Mouse (Mus musculus): ENCODE measurements around the gene Cpne1. TPM values are rescaled to one million over a fixed set of nuclear protein-coding genes. Genes with fewer than 3 reads are reported as not detected.
A peak's percentile ranks its signal among the peaks of the same experiment; 100 is the strongest.

Cpne1 gene
- polyA plus RNA-seq, 1 experiment from 2014 or later: 34.0 TPM

DNA sequence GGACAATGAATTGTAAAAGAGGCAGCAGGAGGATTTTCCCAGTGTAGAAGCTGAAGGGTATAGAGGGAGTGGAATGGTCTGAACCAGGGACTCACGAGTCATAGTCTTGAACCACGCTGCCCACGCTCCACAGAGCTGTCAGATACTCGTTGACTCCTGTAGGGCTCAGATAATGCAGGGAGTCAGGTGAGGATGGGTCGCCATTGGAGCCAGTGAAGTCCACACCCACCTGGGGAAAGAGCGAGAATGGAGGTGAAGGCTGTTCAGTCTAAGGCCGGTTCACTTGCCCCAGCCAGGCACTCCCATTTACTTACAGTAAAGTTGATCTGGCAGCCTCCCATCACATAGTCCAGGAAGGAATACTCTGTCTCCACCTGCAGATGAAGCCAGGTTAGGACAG, 34.3 kb downstream of the Cpne1 start:
- no peaks in the 10 kb centered on the region for H3K9me3 ChIP-seq
- peaks cover 68% of the 10 kb centered on the region for H3K36me3 ChIP-seq
- no peaks in the 10 kb centered on the region for H3K27me3 ChIP-seq
- no peak overlapping the region for H3K4me3 ChIP-seq
- H3K4me2 ChIP-seq: no peak overlapping the region
- no peak overlapping the region for H3K27ac ChIP-seq (replicated peaks)
- 96% methylated on average over 7 of the region's 7 CpGs for WGBS
- no peak overlapping the region for H3K9ac ChIP-seq
- ATAC-seq (ENCODE audit: low read depth): no peak
- peaks cover 10% of the 10 kb centered on the region for H3K4me1 ChIP-seq (replicated peaks)

DNA sequence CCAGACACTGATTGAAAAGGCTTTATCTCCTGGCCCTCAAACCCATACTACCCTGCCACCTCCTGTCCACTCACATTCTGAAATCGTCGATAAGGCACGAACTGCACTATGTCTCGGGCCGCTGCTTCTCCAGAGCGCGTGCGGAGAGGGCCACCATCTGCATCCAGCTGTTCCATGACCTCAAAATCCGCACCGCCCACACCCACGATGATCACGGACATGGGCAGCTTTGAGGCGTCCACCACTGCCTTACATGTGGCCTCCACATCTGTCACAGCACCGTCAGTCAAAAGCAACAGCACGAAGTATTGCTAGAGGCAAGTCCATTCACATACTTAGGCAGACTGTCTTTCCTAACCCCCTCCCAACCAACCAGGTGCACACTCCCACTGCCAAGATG, 38.0 kb downstream of the Cpne1 start:
- peaks cover 99% of the 10 kb centered on the region for H3K36me3 ChIP-seq
- no peaks in the 10 kb centered on the region for H3K27me3 ChIP-seq
- no peak overlapping the region for H3K9ac ChIP-seq
- no peak for ATAC-seq (ENCODE audit: low read depth)
- H3K27ac ChIP-seq (replicated peaks): no peak overlapping the region
- no peak overlapping the region for H3K4me2 ChIP-seq
- H3K9me3 ChIP-seq: no peaks in the 10 kb centered on the region
- 95% methylated on average over 15 of the region's 15 CpGs for WGBS
- no peak overlapping the region for H3K4me3 ChIP-seq
- H3K4me1 ChIP-seq (replicated peaks): no peaks in the 10 kb centered on the region

DNA sequence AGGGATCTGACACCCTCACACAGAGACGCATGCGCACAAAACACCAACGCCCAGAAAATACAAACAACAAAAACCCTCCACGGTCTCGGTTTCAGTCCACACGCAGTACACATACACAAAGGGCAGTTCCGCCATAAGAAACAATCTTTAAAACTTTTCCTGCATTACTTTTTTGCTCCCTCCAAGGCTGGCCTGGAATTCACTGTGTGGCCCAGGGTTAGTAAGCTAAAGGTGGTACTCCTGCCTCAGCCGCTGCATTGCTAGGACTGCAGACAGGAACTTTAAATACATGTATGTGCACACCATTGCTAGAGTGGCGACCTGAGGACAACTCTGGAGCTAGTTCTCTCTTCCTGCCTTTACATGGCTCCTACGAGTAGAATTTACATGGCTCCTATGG, 40.5 kb downstream of the Cpne1 start:
- Histone ChIP-seq H3K27me3 (no peaks in the 10 kb centered on the region), H3K9me3 (no peaks in the 10 kb centered on the region), H3K4me3 (no peak overlapping the region), H3K9ac (no peak overlapping the region), H3K27ac (replicated peaks) (no peak overlapping the region), H3K4me1 (replicated peaks) (peaks cover 7% of the 10 kb centered on the region), H3K4me2 (no peak overlapping the region), H3K36me3 (peaks cover 83% of the 10 kb centered on the region)
- no peak for ATAC-seq (ENCODE audit: low read depth)
- 97% methylated on average over 10 of the region's 10 CpGs for WGBS

DNA sequence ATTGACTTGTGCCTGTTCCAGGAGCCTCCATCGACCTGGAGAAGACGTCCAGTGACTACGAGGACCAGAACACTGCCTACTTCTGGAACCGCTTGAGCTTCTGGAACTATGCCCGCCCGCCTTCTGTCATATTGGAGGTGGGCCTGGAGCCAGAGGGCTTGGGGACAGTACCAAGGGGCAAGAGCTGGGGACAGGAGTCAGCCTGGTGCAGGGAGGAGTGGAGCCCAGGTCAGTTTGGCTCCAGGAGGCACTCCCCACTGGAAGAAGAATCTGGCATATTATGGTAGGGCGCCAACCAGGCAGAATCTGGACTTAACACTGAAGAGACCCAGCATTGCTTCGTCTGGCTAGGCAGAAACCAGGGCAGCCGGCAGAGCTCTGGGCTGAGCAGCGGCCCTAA, 43.8 kb downstream of the Cpne1 start:
- Histone ChIP-seq H3K9me3 (no peaks in the 10 kb centered on the region), H3K36me3 (peaks cover 50% of the 10 kb centered on the region), H3K4me2 (no peak overlapping the region), H3K9ac (no peak overlapping the region), H3K27me3 (no peaks in the 10 kb centered on the region), H3K27ac (replicated peaks) (no peak overlapping the region), H3K4me1 (replicated peaks) (peaks cover 15% of the 10 kb centered on the region), H3K4me3 (no peak overlapping the region)
- no peak for ATAC-seq (ENCODE audit: low read depth)
- WGBS: 90% methylated on average over 10 of the region's 10 CpGs

DNA sequence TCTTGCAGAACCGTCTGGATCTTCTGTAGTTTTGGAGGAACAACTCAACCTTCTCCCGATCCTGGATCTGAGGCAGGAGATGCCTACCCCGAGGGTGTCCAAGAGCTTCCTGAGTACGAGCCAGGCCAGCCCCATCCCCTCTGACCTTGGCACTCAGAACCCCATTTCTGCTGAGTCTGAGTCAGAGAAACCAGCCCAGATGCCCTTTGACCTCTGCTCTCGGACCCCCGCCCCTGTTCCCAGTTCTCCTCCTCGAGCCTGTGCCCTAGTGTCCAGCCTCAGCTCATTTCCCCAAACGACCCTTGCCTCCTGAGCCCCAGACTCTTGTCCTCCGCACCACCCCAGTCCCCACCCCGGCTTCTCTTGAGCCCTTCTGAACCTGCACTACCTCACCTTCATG, 45.6 kb downstream of the Cpne1 start:
- ATAC-seq (ENCODE audit: low read depth): peak; percentile 32; the same call in 1 of the 2 replicates
- peaks cover 33% of the 10 kb centered on the region for H3K36me3 ChIP-seq
- H3K27ac ChIP-seq (replicated peaks): 0 out of 2 replicates have a peak overlapping the region, but pooled peaks have one; percentile 89
- peak overlapping the region; percentile 88 for H3K4me2 ChIP-seq
- WGBS: 31% methylated on average over 10 of the region's 10 CpGs
- H3K9me3 ChIP-seq: no peaks in the 10 kb centered on the region
- no peaks in the 10 kb centered on the region for H3K27me3 ChIP-seq
- peaks cover 15% of the 10 kb centered on the region for H3K4me1 ChIP-seq (replicated peaks)
- H3K4me3 ChIP-seq: peak overlapping the region; percentile 64
- peak overlapping the region; percentile 84 for H3K9ac ChIP-seq

DNA sequence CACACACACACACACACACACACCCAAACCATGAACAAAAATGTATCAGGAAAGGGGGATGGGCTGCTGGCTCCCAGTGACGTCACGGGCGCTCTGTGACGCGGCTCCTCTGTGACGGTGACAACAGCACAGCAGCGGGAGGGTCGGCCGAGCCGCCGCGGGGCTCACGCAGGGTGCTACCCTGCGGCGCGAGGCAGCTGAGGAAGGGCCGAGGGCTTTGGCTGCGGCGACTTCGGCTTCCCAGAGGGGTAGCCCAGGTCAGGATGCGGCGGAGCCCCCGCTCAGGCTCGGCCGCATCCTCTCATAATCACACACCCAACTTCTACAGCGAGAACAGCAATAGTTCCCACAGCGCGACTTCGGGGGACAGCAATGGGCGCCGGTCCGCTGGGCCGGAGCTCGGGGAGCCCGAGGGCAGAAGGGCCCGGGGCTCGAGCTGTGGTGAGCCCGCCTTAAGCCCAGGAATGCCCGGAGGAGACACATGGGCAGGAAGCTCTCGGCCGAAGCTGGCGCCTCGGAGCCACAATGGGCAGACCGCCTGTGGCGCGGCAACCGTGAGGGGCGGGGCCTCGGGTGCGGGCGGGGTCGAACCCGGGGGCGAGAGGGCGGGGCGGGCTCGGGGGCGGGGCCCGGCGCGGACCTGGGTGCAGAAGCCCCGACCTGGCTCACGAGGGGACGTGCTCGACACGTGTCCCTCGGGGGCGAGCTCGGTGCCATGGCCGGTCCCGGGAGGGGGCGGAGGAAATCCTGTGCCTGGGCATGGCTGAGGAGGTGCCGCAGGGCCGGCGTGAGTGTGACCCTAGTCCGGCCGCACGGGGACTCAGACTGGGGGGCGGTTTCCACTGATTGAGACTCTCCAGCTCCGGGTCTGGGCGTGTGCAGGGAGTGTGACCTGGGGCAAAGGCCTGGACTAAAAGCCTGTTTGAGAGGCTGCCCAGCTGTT, 46.4 kb downstream of the Cpne1 start, which contains the start of gene Spag4:
TSS of gene Spag4 (plus strand) at position 77 of the 943 bp plus-strand sequence.
- Histone ChIP-seq H3K36me3 (peaks cover 25% of the 10 kb centered on the region), H3K4me1 (replicated peaks) (peaks cover 15% of the 10 kb centered on the region), H3K27ac (replicated peaks) (peak within 1 kb of the TSS; percentile 89), H3K27me3 (no peaks in the 10 kb centered on the region), H3K4me3 (peak within 1 kb of the TSS; percentile 64), H3K9me3 (no peaks in the 10 kb centered on the region), H3K4me2 (peak within 1 kb of the TSS; percentile 88), H3K9ac (peak within 1 kb of the TSS; percentile 84)
- WGBS: under 1% methylated on average over 81 of the region's 81 CpGs
- ATAC-seq (ENCODE audit: low read depth): peak; percentile 81

DNA sequence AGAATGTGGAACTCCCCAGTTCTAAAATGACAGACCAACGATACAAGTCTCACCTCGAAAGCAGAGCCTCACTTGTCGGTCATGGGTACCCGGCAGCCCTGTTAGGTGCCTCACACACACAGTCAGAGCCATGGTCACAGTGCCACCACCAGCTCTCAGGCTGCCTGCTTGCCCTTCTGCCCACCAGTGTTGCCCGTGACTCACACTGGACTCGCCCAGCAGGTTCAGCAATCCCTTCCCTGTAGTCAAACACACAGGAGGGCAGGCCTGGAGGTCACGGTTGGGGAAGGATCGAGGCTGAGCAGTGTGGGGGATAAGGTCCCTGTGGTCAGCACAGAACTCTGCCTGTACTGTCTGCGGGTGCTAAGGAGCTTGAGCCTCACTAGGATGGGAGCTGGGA, 58.9 kb downstream of the Cpne1 start, which contains the start of gene Fer1l4:
TSS of gene Fer1l4 (minus strand) at position 132 of the 400 bp plus-strand sequence.
- H3K27ac ChIP-seq (replicated peaks): no peak within 1 kb of the TSS
- no peak within 1 kb of the TSS for H3K4me3 ChIP-seq
- no peaks in the 10 kb centered on the region for H3K9me3 ChIP-seq
- H3K4me1 ChIP-seq (replicated peaks): no peaks in the 10 kb centered on the region
- no peak for ATAC-seq (ENCODE audit: low read depth)
- H3K27me3 ChIP-seq: peaks cover 2% of the 10 kb centered on the region
- H3K9ac ChIP-seq: no peak within 1 kb of the TSS
- WGBS: 87% methylated on average over 9 of the region's 9 CpGs
- no peak within 1 kb of the TSS for H3K4me2 ChIP-seq
- no peaks in the 10 kb centered on the region for H3K36me3 ChIP-seq

DNA sequence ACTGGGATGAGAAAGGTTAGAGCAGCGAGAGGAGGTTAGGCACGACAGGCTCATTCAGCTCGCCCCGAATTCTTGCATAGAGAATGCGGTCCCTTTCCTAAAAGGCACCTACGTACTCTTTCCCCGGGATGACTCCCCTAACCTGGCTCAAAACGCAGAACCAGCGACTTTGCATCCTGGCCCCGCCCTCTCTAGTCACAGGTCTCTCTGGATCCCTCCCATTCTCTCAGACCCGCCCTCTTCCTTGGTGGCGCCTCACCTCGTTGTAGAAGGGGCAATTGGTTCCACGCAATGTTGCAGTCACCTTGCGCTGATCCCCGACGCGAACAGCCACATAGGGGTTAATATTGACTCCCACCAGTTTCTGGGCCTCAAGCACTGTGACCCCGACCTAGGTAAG, 63.8 kb downstream of the Cpne1 start:
- 0 out of 2 replicates have a peak overlapping the region, but pooled peaks have one; percentile 17 for H3K9ac ChIP-seq
- H3K9me3 ChIP-seq: no peaks in the 10 kb centered on the region
- ATAC-seq (ENCODE audit: low read depth): no peak
- no peak overlapping the region for H3K4me3 ChIP-seq
- peaks cover 13% of the 10 kb centered on the region for H3K27me3 ChIP-seq
- no peaks in the 10 kb centered on the region for H3K36me3 ChIP-seq
- 7% methylated on average over 19 of the region's 19 CpGs for WGBS
- H3K27ac ChIP-seq (replicated peaks): no peak overlapping the region
- no peak overlapping the region for H3K4me2 ChIP-seq
- no peaks in the 10 kb centered on the region for H3K4me1 ChIP-seq (replicated peaks)

DNA sequence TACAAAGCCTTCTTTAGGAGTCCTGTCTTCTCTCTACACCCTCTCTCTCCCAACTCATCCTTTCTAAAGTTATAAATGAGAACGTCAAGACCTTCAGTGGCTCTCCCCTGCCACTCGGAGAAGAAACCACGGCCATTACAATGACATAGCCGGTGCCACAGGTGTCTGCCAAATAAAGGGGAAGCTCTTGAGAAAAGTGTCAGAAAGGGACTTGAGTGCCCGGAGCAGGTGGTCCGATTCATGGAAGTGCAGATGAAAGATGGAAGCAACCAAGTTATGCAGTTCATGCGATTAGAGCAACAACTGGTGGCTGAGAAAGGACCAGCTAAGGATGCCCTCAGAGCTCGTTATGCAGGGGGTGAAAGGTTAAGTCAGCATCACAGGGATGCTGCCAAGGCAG, 68.9 kb downstream of the Cpne1 start:
- Histone ChIP-seq H3K27me3 (peaks cover 12% of the 10 kb centered on the region), H3K4me1 (replicated peaks) (no peaks in the 10 kb centered on the region), H3K4me3 (no peak overlapping the region), H3K4me2 (no peak overlapping the region), H3K27ac (replicated peaks) (no peak overlapping the region), H3K9me3 (no peaks in the 10 kb centered on the region), H3K36me3 (no peaks in the 10 kb centered on the region), H3K9ac (no peak overlapping the region)
- 86% methylated on average over 8 of the region's 8 CpGs for WGBS
- ATAC-seq (ENCODE audit: low read depth): no peak

DNA sequence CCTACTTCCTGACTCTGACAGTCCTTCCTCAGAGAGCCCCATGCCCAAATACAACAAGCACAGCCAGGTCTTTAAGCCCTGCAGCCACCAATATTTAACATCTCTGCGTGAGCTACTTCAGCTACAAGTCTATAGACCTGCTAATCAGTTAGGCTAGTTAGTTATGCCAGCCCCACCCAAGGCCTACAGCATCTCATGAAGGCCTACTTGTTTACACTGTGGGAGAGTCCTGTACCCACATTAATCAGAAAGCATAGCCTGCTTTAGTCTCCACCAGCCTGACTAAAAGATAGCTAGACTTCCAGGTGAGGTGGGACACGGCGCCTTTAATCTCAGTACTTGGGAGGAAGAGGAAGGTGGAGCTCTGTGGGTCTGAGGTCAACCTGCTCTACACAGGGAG, 72.4 kb downstream of the Cpne1 start:
- Histone ChIP-seq H3K27me3 (no peaks in the 10 kb centered on the region), H3K9me3 (no peaks in the 10 kb centered on the region), H3K27ac (replicated peaks) (no peak overlapping the region), H3K9ac (no peak overlapping the region), H3K36me3 (no peaks in the 10 kb centered on the region), H3K4me2 (no peak overlapping the region), H3K4me3 (no peak overlapping the region), H3K4me1 (replicated peaks) (no peaks in the 10 kb centered on the region)
- 89% methylated on average over 3 of the region's 3 CpGs for WGBS
- no peak for ATAC-seq (ENCODE audit: low read depth)

DNA sequence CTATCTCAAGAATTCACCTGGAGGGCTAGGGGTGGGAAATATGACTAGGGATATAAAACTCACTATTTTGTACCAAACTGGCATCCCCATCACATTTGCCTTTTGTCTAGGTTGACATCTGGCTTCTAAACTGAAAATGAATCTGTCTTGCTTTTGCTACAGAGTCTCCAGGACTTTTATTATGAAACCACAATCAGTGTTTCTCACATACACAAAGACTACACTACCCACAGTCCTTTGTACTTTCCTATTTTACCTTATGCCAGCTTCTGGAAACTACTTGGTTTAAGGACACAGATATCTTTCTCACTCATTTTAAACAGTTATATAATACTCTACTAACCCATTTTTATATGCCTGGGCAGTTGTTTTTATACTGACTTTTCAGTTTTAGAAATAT, 86.3 kb downstream of the Cpne1 start:
- H3K4me3 ChIP-seq: no peak overlapping the region
- no peak for ATAC-seq (ENCODE audit: low read depth)
- no peak overlapping the region for H3K9ac ChIP-seq
- H3K9me3 ChIP-seq: no peaks in the 10 kb centered on the region
- peaks cover 3% of the 10 kb centered on the region; the same call in 1 of the 2 replicates for H3K36me3 ChIP-seq
- H3K4me1 ChIP-seq (replicated peaks): no peaks in the 10 kb centered on the region
- H3K27ac ChIP-seq (replicated peaks): no peak overlapping the region
- H3K27me3 ChIP-seq: no peaks in the 10 kb centered on the region
- no peak overlapping the region for H3K4me2 ChIP-seq

Data from neural tube, embryonic 13.5 days (tissue).